Mouse (Mus musculus) embryo, embryonic 10 days (tissue): ENCODE measurements around the gene Gm20503.

Source experiments
- DNase-seq: peaks from one replicate; pipeline ENCODE4 v3.0.0-alpha.2; 2015; ENCODE audit warnings: low spot score

The Gm20503 gene

DNA sequence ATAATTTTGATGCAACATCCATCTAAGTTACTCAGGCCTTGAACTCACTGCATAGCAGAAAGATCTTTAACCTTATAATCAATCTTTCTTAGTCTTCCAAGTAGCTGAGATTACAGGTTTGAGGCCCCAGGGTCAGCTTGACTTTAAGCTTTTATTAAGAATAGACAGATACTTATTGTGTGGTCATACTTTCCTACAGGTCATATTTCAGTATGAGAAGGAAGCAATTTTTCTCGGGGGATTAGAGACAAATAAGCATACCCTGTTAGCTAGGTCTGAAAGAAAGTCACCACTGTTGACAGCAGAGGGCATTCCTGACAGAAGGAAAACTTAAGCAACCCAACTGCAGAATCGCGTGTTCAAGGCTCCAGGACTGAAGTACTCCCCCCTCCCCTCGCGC lies 5.0 kb downstream of the Gm20503 start:
- no peak for DNase-seq

DNA sequence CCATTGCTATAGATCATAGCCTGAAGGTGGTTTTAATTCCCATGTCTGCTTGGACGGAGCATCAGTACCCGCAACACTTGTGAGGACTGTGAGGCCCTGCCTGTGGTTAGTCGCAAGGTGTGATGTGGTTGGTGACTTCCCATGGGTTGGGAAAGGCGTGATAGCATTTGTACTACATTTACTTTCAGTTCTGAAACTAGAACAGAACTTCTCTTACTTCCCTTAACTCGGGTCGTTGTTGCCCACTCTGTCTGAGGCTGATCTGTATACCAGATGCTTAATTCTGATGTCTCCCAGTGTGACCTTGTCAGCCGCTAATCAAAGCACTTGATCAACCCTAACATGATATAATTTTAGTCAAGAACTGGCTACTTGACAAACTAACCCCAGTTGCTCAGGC lies 6.2 kb downstream of the Gm20503 start:
- DNase-seq, result no peak

GRCm38 (mm10) chr4:59009696-59010095 lies 6.7 kb downstream of the Gm20503 start:
- no peak for DNase-seq

DNA sequence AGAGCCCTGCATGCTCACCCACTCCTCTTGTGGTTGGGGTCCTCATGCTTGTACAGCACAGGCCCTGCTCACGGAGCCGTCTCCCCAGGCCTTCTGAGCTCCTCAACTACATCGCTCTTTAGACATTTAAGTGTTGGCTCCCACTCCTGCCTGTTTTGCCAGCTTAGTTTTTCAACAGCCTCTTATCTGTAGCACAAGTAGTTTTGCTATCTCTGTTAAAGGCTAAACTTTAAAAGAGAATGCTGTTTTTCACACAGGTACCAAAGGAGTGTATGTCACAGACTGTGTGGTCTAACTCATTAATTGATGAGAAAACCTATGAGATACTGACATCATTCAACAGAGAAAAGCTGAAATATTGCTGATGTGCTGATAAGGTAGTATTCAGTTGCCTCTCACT lies 8.4 kb downstream of the Gm20503 start:
- no peak for DNase-seq

- no peak for DNase-seq
Measured at GRCm38 (mm10) chr4:59015181-59015580, 12.2 kb downstream of the Gm20503 start.

- no peak for DNase-seq
Measured at GRCm38 (mm10) chr4:59016922-59017321, 13.9 kb downstream of the Gm20503 start.

GRCm38 (mm10) chr4:59034325-59034917 lies 31.4 kb downstream of the Gm20503 start:
- no peak for DNase-seq

GRCm38 (mm10) chr4:59034918-59035785 lies 32.1 kb downstream of the Gm20503 start, which contains the start of gene Gng10:
Gene Gng10 (plus strand): TSS chr4:59035088.
- peak; percentile 63 for DNase-seq

- peak; percentile 6 for DNase-seq
Measured at GRCm38 (mm10) chr4:59035786-59036350, 32.9 kb downstream of the Gm20503 start.

GRCm38 (mm10) chr4:59036490-59037127 lies 33.6 kb downstream of the Gm20503 start:
- DNase-seq, result peak; percentile 93

- DNase-seq, result no peak
Measured at GRCm38 (mm10) chr4:59037525-59037924, 34.5 kb downstream of the Gm20503 start.

GRCm38 (mm10) chr4:59040397-59041287 lies 37.6 kb downstream of the Gm20503 start:
- no peak for DNase-seq

- DNase-seq, result no peak
Measured at GRCm38 (mm10) chr4:59043074-59043473, 40.1 kb downstream of the Gm20503 start.

DNA sequence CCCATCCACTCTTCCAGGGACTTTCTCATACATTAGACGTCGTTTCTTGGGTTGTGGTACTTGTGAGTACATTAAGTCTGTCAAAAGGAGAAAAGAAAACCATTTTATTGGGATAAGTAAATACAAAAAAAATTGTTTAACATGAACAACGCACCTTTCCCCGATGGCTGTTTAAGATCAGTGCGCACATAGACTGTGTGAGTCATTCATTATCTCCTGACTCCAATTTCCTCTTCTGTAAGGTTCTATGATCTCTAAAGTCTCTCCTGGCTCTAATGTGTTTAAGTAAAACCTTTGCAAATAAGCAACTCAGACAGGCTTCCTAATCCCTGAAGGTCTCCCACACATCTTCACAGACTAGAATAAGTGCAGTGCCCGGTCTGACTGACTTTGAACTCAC lies 40.9 kb downstream of the Gm20503 start:
- no peak for DNase-seq

GRCm38 (mm10) chr4:59047222-59047621 lies 44.2 kb downstream of the Gm20503 start:
- no peak for DNase-seq

GRCm38 (mm10) chr4:59051081-59051480 lies 48.1 kb downstream of the Gm20503 start:
- no peak for DNase-seq

DNA sequence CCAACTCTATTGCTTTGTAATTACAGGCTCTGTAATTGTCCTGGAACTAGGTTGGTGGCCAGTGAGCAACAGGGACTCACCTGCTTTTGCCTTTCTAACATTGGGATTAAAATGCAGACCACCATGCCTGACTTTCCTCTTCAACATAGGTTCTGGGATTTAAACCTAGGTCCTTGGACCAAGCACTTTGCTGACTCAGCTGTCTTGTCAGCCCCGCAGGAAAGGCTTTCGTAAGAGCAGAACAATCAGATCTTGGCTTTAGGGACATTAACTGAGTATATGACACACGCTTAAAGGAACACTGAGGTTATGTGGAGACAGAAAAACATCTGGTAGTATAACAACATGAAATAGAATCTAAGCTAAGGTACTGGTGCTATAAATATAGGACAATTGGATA lies 54.9 kb downstream of the Gm20503 start:
- DNase-seq, result no peak

DNA sequence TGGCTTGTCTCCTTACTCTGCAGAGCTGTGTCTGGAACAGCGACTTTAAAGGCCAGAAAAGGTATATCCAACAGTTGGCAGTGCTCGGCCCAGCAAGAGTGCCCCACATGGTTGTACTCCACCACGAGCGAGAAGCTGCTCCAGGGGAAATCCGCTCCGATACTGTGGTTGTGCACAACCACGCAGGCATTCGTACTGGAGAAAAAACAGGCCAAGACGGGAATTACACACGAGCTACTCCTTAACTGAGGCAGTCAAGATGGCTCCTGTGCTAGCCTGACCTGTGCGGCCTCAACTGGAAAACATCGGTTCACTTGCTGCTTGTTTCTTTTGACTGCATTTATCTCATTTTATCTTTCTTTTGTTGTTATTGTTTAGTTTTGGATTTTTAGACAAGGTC lies 59.5 kb downstream of the Gm20503 start:
- DNase-seq, result peak; percentile 6

DNA sequence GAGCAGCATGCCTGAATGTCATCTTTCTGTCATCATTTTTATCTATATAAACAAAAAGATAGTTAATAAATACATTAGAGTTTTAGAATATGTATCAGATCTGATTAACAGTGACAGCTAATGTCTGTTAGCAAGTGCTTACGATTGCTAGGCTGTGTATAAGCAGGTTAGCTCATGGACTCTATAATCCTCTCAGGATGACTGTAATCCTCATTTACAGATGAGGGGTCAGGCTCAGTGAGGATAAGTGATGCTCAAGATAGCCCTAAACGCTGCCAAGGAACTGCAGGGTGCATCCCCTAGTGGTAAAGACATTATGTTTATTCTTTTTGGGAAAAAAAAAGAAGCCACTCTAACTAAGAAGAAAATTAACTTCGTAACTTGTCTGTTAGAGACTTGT lies 66.3 kb downstream of the Gm20503 start:
- DNase-seq, result no peak

DNA sequence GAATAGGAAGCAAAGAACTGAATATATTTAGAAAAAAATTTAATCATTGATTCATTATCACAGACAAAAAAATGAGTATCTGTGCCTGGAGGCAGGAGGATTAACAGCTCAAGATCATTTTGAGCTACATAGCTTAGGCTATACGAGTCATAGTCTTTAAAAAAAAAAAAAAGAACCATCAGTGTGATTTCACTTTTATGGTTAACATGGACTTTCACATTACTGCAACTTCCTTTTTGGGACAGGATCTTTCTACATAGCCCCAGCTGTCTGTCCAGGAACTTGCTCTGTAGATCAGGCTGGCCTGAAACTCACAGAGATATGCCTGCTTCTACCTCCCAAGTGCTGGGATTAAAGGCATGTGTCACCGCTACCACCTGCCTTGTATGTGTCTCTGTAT lies 80.4 kb downstream of the Gm20503 start:
- no peak for DNase-seq

GRCm38 (mm10) chr4:59089391-59089790 lies 86.4 kb downstream of the Gm20503 start:
- no peak for DNase-seq
